Mouse (Mus musculus): ENCODE measurements around the gene Cntrl. TPM values are rescaled to one million over a fixed set of nuclear protein-coding genes. Genes with fewer than 3 reads are reported as not detected.

The Cntrl gene
- polyA plus RNA-seq, 1 experiment from 2014 or later: 10.5 TPM

DNA sequence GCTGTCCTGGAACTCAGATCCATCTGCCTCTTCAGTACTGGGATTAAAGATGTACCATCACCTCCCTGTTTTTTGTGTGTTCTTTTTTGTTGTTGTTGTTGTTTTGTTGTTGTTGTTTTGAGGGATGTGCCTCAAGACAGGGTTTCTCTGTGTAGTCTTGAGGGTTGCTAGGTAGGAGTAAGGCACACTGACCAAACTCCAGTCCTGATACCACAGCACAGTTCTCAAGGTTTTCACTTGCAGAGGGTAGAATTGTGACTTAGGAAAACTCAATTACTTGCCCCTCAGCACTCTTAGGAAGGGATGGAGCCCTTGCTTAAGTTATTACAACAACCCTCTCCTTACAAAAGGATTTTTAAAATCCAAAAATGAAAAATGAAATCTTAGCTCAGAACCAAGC is 22.2 kb downstream of the Cntrl start:
- DNase-seq: no peak
- peak overlapping the region; percentile 74 for H3K4me2 ChIP-seq (ENCODE audit: low read depth, low read length)
- H3K36me3 ChIP-seq (replicated peaks; ENCODE audit: insufficient read depth, low read length): peaks cover 27% of the 10 kb centered on the region
- no peak for ATAC-seq
- no peak for TF ChIP-seq EP300 (IDR thresholded peaks at IDR 0.05; ENCODE audit: low read depth)
- no peak for TF ChIP-seq CTCF (IDR thresholded peaks at IDR 0.05; ENCODE audit: low read depth)
- H3K4me3 ChIP-seq (ENCODE audit: low read depth, low read length): peak overlapping the region; percentile 60
- H3K27me3 ChIP-seq (ENCODE audit: insufficient read depth, low read length): no peaks in the 10 kb centered on the region
- H3K9ac ChIP-seq (replicated peaks): no peak overlapping the region
- peak overlapping the region; percentile 85 for H3K27ac ChIP-seq (ENCODE audit: low read depth)
- H3K4me1 ChIP-seq (ENCODE audit: insufficient read depth): 0 out of 2 replicates have a peak, but pooled peaks cover 6% of the 10 kb centered on the region
- no peaks in the 10 kb centered on the region for H3K9me3 ChIP-seq (ENCODE audit: low read length)

DNA sequence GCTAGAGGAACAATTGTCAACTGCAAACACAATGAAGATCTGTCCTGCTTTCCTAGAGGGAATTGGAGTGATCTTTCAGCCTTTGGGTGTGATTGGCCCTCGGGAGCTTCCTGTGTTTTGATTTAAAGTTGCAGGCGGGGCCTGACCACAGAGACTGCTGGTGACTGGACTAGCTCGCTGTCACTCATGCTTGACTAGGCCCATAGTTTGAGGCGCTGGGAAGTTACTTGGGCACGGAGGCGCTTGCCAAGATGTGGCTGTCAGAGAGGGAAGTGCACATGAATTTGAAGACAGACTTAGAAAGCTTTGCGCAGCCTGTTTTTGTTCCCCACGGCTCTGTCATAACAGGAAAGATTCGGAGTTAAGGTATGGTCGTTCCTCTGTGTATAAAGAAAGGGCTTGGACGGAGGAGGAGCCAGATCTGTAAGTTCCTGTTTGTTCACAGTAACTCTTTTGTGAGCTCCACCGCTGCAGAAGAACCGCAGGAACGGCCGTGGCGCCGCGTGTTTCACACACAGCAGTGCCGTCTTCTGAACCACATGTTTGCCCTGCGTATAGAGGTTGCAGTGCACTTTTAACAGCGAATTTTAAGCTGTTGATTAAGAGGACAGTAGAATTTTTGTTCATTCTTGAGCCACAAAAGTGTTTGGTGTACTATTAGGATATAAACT is 22.8 kb downstream of the Cntrl start:
- peak overlapping the region; percentile 74 for H3K4me2 ChIP-seq (ENCODE audit: low read depth, low read length)
- peaks cover 31% of the 10 kb centered on the region for H3K36me3 ChIP-seq (replicated peaks; ENCODE audit: insufficient read depth, low read length)
- peak overlapping the region; percentile 60 for H3K4me3 ChIP-seq (ENCODE audit: low read depth, low read length)
- 0 out of 2 replicates have a peak, but pooled peaks cover 6% of the 10 kb centered on the region for H3K4me1 ChIP-seq (ENCODE audit: insufficient read depth)
- peak overlapping the region; percentile 61 for H3K9ac ChIP-seq (replicated peaks)
- peak; percentile 99 for ATAC-seq
- H3K27ac ChIP-seq (ENCODE audit: low read depth): peak overlapping the region; percentile 85
- WGBS (ENCODE audit: insufficient replicate concordance): under 1% methylated on average over 21 of the region's 21 CpGs
- no peaks in the 10 kb centered on the region for H3K27me3 ChIP-seq (ENCODE audit: insufficient read depth, low read length)
- TF ChIP-seq CTCF (IDR thresholded peaks at IDR 0.05; ENCODE audit: low read depth) (no peak; the same call in 1 of the 2 replicates), EP300 (IDR thresholded peaks at IDR 0.05; ENCODE audit: low read depth) (no peak)
- H3K9me3 ChIP-seq (ENCODE audit: low read length): no peaks in the 10 kb centered on the region
- DNase-seq: peak; percentile 92

DNA sequence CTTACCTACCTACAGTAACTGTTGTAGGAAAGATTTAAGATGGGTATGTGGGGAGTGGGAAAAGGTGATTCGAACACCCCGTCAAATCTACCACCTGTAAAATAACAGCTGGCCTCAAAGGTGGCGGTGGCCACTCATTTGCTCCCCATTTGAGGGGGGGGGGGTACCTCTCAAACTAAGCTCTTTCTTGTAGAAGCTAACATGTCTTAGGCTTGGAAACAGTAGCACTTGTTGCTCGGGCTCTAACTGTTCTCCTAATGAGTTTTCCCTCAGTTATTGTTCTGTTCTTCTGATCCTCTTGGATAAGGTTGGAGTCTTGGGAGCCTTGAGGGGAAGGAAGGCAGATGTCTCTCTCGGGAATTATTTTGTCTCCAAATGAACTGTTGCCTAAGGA is 23.4 kb downstream of the Cntrl start:
- WGBS (ENCODE audit: insufficient replicate concordance): 8% methylated on average over 5 of the region's 5 CpGs
- peak overlapping the region; percentile 60 for H3K4me3 ChIP-seq (ENCODE audit: low read depth, low read length)
- H3K27me3 ChIP-seq (ENCODE audit: insufficient read depth, low read length): no peaks in the 10 kb centered on the region
- ATAC-seq: peak; percentile 5; the same call in 1 of the 2 replicates
- peak overlapping the region; percentile 74 for H3K4me2 ChIP-seq (ENCODE audit: low read depth, low read length)
- peak overlapping the region; percentile 61 for H3K9ac ChIP-seq (replicated peaks)
- H3K36me3 ChIP-seq (replicated peaks; ENCODE audit: insufficient read depth, low read length): peaks cover 32% of the 10 kb centered on the region
- no peaks in the 10 kb centered on the region for H3K9me3 ChIP-seq (ENCODE audit: low read length)
- no peak for DNase-seq
- no peak for TF ChIP-seq EP300 (IDR thresholded peaks at IDR 0.05; ENCODE audit: low read depth)
- no peak for TF ChIP-seq CTCF (IDR thresholded peaks at IDR 0.05; ENCODE audit: low read depth)
- H3K27ac ChIP-seq (ENCODE audit: low read depth): peak overlapping the region; percentile 85
- H3K4me1 ChIP-seq (ENCODE audit: insufficient read depth): 0 out of 2 replicates have a peak, but pooled peaks cover 6% of the 10 kb centered on the region

DNA sequence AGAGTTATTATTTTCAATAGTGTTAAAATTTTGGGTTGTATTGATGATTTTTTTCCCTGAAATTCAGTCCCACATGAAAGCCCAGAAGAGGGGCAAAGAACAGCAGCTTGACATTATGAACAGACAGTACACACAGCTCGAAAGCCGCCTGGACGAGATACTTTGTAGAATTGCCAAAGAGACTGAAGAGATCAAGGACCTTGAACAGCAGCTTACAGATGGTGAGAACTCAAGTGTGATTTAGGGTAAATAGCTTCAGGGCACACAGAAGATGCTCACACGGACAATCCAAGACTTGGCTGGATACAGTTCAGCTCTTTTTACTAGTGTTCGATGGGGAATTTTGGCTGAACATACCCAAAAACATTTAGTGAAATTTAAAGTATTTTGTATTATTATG is 24.6 kb downstream of the Cntrl start:
- Histone ChIP-seq H3K4me2 (ENCODE audit: low read depth, low read length) (no peak overlapping the region), H3K27ac (ENCODE audit: low read depth) (no peak overlapping the region), H3K4me1 (ENCODE audit: insufficient read depth) (0 out of 2 replicates have a peak, but pooled peaks cover 6% of the 10 kb centered on the region), H3K9me3 (ENCODE audit: low read length) (no peaks in the 10 kb centered on the region), H3K27me3 (ENCODE audit: insufficient read depth, low read length) (no peaks in the 10 kb centered on the region), H3K36me3 (replicated peaks; ENCODE audit: insufficient read depth, low read length) (peaks cover 37% of the 10 kb centered on the region), H3K9ac (replicated peaks) (no peak overlapping the region), H3K4me3 (ENCODE audit: low read depth, low read length) (no peak overlapping the region)
- ATAC-seq (no peak), DNase-seq (no peak)
- no peak for TF ChIP-seq CTCF (IDR thresholded peaks at IDR 0.05; ENCODE audit: low read depth)
- TF ChIP-seq EP300 (IDR thresholded peaks at IDR 0.05; ENCODE audit: low read depth): no peak
- WGBS (ENCODE audit: insufficient replicate concordance): 83% methylated on average over 5 of the region's 5 CpGs

DNA sequence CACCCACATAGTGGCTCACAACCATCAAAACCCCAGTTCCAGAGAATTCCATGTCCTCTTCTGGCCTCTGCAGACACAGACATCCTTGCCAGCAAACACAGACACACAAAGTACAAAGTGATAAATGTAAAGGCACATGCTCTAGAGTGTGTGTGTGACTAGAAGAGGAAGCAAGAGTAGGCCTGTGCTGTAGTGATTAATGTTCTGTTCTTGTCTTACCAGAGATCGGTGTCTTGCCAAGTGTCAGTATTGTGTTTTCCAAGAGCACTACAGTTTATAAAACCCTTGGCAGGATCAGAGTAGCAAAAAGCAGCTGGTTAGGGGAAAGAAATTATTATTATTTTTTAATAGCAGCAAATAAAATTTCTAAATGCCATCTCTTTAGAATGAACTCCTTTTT is 29.3 kb downstream of the Cntrl start:
- H3K9ac ChIP-seq (replicated peaks): no peak overlapping the region
- H3K27ac ChIP-seq (ENCODE audit: low read depth): no peak overlapping the region
- TF ChIP-seq CTCF (IDR thresholded peaks at IDR 0.05; ENCODE audit: low read depth) (no peak), EP300 (IDR thresholded peaks at IDR 0.05; ENCODE audit: low read depth) (no peak)
- no peaks in the 10 kb centered on the region for H3K4me1 ChIP-seq (ENCODE audit: insufficient read depth)
- H3K4me2 ChIP-seq (ENCODE audit: low read depth, low read length): no peak overlapping the region
- no peak overlapping the region for H3K4me3 ChIP-seq (ENCODE audit: low read depth, low read length)
- H3K27me3 ChIP-seq (ENCODE audit: insufficient read depth, low read length): no peaks in the 10 kb centered on the region
- DNase-seq: no peak
- no peak for ATAC-seq
- peaks cover 67% of the 10 kb centered on the region for H3K36me3 ChIP-seq (replicated peaks; ENCODE audit: insufficient read depth, low read length)
- no peaks in the 10 kb centered on the region for H3K9me3 ChIP-seq (ENCODE audit: low read length)
- 89% methylated on average over 1 of the region's 1 CpGs for WGBS (ENCODE audit: insufficient replicate concordance)

DNA sequence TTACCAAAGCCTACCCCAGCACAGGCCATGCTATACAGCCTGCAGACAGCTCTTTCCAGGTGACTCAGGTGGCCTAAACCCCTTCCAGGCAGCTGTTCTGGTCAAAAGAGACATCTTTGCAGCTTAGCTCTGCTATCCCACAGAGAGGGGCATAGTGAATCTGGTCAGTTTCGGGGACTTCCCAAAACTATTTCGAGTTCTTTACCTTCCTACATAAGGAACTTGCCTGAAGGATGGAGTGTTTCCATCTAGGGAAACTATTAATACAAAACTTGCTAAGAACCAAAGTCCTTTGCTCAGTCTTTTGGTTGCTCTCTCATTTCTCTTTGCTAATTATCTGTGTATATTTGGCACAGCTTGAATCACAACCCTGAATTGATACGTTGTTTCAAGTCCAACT is 32.4 kb downstream of the Cntrl start:
- Histone ChIP-seq H3K4me3 (ENCODE audit: low read depth, low read length) (no peak overlapping the region), H3K27me3 (ENCODE audit: insufficient read depth, low read length) (no peaks in the 10 kb centered on the region), H3K4me1 (ENCODE audit: insufficient read depth) (no peaks in the 10 kb centered on the region), H3K9ac (replicated peaks) (no peak overlapping the region), H3K9me3 (ENCODE audit: low read length) (no peaks in the 10 kb centered on the region), H3K27ac (ENCODE audit: low read depth) (no peak overlapping the region), H3K36me3 (replicated peaks; ENCODE audit: insufficient read depth, low read length) (peaks cover 76% of the 10 kb centered on the region), H3K4me2 (ENCODE audit: low read depth, low read length) (no peak overlapping the region)
- 82% methylated on average over 3 of the region's 3 CpGs for whole genome bisulfite sequencing (ENCODE audit: insufficient replicate concordance)
- ATAC-seq (no peak), DNase-seq (no peak)
- TF ChIP-seq EP300 (IDR thresholded peaks at IDR 0.05; ENCODE audit: low read depth): no peak
- no peak for TF ChIP-seq CTCF (IDR thresholded peaks at IDR 0.05; ENCODE audit: low read depth)
